Mouse (Mus musculus) hindbrain, embryonic 16.5 days (tissue): ENCODE measurements around the gene Gm42669. TPM values are rescaled to one million over a fixed set of nuclear protein-coding genes. Genes with fewer than 3 reads are reported as not detected.

Experiments
- ATAC-seq: fragments of 200-750 bp; cut with Nextera tagmentation; 2 replicates; pipeline ENCODE4 v1.8.0; 2017; ENCODE audit warnings: moderate TSS enrichment, moderate library complexity
- H3K27ac ChIP-seq: fragments of 300-500 bp; sonication (generic); 2 replicates; pipeline ENCODE4 v1.5.1; 2014; ENCODE audit warnings: low read depth, mild to moderate bottlenecking, control low read depth, low read length, moderate library complexity
- H3K27me3 ChIP-seq: fragments of 300-500 bp; sonication (generic); replicated peaks from 2 replicates; pipeline ENCODE4 v1.6.1; 2014; ENCODE audit warnings: low read length; ENCODE audit not compliant: control insufficient read depth, insufficient read depth
- H3K36me3 ChIP-seq: fragments of 300-500 bp; sonication (generic); 2 replicates; pipeline ENCODE4 v1.6.1; 2014; ENCODE audit warnings: mild to moderate bottlenecking, low read length, moderate library complexity, mixed read lengths; ENCODE audit not compliant: control insufficient read depth, insufficient read depth
- H3K4me1 ChIP-seq: fragments of 300-500 bp; sonication (generic); 2 replicates; pipeline ENCODE4 v1.6.1; 2014; ENCODE audit warnings: low read depth, low read length; ENCODE audit not compliant: control insufficient read depth, insufficient read depth
- H3K4me2 ChIP-seq: fragments of 300-500 bp; sonication (generic); 2 replicates; pipeline ENCODE4 v1.6.1; 2014; ENCODE audit warnings: mild to moderate bottlenecking, low read length, control low read depth, moderate library complexity
- H3K4me3 ChIP-seq: fragments of 300-500 bp; sonication (generic); 2 replicates; pipeline ENCODE4 v1.5.1; 2014; ENCODE audit warnings: mild to moderate bottlenecking, low read length, control low read depth, moderate library complexity
- H3K9ac ChIP-seq: fragments of 300-500 bp; sonication (generic); 2 replicates; pipeline ENCODE4 v1.6.1; 2014; ENCODE audit warnings: low read depth, mild to moderate bottlenecking, control low read depth, low read length, moderate library complexity
- H3K9me3 ChIP-seq: fragments of 300-500 bp; sonication (generic); 2 replicates; pipeline ENCODE4 v1.6.1; 2014; ENCODE audit warnings: mild to moderate bottlenecking, low read length, moderate library complexity; ENCODE audit not compliant: control insufficient read depth
- WGBS: fragments of 180-500 bp; shearing (Covaris S2); extraction: QIAGEN DNeasy Blood & Tissue Kit; methylation state at CpG from one replicate; pipeline ENCODE4 v1.1.7; 2014; 5-methylcytosine and 5-hydroxymethylcytosine counted together
- polyA plus RNA-seq: library from polyadenylated mRNA; unstranded; fragments of >200 nt; fragmentation: Nextera tagmentation; extraction: Ambion mirVana; gene quantifications from 2 replicates; pipeline ENCODE4 v1.2.1, GENCODE M21; 2015

Gene Gm42669
- polyA plus RNA-seq = 0.28 and 0.55 TPM in 2 replicates

DNA sequence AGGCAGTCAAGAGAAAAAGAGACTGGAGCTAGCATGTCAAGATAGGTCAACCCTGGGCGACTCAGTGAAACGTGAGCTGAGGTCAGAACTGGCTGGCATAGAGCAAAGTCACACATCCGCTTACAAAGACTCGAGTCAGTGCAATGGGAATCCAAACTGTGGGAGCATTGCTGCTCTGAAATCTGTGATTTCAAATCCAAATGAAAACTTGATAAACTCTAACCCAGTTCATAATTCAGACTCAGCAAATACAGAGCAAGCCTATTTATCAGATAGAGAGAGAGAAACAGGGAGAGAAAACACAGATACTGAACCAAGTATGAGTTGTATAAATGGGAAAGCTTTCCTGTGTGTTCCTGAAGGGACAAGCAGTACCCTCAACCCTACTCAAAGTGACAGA, at the start of gene Gm42669:
TSS of gene Gm42669 (plus strand) at position 301 of the 400 bp plus-strand sequence.
- peaks cover 23% of the 10 kb centered on the region for H3K36me3 ChIP-seq
- WGBS = 81% methylated on average over 4 of the region's 4 CpGs
- H3K9ac ChIP-seq = no peak within 1 kb of the TSS

DNA sequence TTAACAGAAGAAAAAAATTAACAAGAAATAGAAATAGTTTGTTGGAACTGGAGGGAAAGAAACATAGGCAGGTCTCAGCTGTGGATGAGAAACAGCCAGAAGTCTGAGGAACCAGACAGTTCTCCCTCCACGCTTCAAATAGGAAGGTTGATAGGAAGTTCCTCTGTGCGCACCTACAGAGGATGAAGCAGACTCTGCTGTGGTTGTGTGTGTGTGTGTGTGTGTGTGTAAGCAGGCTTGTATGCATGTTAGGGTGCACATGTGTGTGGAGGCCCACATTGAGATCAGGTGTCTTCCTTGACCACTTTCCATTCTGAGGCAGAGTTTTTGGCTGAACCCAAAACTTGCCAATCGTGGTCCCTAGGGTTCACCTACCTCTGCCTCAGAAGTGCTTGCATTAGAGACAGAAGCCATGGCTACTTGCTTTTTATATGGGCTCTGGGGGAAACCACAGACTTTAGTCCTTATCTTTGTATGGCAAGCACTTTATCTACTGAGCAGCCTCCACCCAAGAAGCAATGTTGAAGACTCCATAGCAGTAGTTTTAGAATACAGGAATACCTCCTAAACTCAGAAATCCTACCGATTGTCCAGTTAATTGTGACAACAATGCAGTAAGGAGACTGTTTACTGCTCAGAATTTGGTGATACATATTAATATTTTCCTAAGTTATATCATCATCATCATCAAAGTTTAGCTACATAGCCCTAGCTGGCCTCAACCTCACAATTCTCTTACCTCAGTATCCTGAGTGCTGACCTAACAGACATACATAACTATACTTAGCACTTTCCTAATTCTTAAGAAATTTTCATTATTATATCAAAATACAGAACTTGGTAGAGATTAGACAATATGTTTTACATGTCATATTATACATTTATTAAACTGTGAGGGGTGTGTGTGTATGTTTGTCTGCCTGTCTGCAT, 45.0 kb upstream of the Gm42669 start:
- Histone ChIP-seq H3K4me1 (no peaks in the 10 kb centered on the region), H3K9ac (no peak overlapping the region), H3K4me2 (no peak overlapping the region), H3K36me3 (no peaks in the 10 kb centered on the region), H3K27ac (no peak overlapping the region), H3K9me3 (no peaks in the 10 kb centered on the region), H3K4me3 (no peak overlapping the region), H3K27me3 (no peaks in the 10 kb centered on the region)
- 94% methylated on average over 4 of the region's 4 CpGs for WGBS
- no peak for ATAC-seq

More for the DNA sequence above, at the start of gene Gm42669:
- no peak within 1 kb of the TSS for H3K4me2 ChIP-seq
- H3K9me3 ChIP-seq = no peaks in the 10 kb centered on the region
- no peaks in the 10 kb centered on the region for H3K4me1 ChIP-seq
- no peak within 1 kb of the TSS for H3K4me3 ChIP-seq
- ATAC-seq = no peak
- no peak within 1 kb of the TSS for H3K27ac ChIP-seq
- H3K27me3 ChIP-seq = no peaks in the 10 kb centered on the region

DNA sequence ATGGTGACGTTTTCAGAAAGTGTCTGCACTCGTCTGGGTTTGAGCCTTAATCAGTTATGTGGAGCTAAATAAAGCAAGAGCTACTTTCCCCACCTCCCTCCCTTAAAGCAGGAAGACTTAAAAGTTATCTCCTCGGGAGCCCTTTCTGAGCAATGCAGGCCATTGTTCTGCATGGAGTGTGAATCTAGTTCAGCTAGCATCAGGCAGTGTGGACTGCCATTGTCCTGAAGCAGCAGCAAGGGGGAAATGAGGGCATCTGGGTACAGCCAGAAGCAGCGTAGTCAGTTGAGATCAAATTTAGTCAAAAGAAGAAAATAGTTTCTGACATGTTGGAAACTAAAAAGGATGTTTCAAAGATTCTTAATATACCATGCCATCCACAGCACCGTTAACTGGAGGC, 40.9 kb upstream of the Gm42669 start:
- no peaks in the 10 kb centered on the region for H3K27me3 ChIP-seq
- H3K36me3 ChIP-seq = 0 out of 2 replicates have a peak, but pooled peaks cover 2% of the 10 kb centered on the region
- no peak overlapping the region for H3K4me3 ChIP-seq
- no peak overlapping the region for H3K27ac ChIP-seq
- H3K4me2 ChIP-seq = no peak overlapping the region
- H3K9ac ChIP-seq = no peak overlapping the region
- H3K4me1 ChIP-seq = no peaks in the 10 kb centered on the region
- no peaks in the 10 kb centered on the region for H3K9me3 ChIP-seq
- ATAC-seq = no peak
- WGBS = 35% methylated on average over 5 of the region's 5 CpGs

DNA sequence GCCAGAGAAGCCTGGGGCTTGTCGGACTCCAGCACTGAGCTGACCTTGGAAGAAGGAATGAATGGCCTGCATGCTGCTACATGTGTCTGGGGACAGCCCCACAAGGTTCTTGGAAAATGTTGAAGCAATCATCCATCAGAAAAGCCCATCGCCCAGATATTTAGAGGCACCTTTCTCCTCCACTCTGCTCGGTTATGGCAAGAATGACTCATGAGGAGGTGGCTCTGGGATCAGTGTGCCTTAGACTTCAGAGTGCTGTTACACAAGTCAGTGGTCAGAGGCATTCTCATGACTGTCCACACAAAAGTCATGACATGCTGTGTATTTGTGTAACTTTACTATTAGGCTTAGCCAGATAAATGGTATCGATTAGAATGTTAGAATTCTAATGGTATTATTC, 40.3 kb upstream of the Gm42669 start:
- WGBS = 80% methylated on average over 4 of the region's 4 CpGs

DNA sequence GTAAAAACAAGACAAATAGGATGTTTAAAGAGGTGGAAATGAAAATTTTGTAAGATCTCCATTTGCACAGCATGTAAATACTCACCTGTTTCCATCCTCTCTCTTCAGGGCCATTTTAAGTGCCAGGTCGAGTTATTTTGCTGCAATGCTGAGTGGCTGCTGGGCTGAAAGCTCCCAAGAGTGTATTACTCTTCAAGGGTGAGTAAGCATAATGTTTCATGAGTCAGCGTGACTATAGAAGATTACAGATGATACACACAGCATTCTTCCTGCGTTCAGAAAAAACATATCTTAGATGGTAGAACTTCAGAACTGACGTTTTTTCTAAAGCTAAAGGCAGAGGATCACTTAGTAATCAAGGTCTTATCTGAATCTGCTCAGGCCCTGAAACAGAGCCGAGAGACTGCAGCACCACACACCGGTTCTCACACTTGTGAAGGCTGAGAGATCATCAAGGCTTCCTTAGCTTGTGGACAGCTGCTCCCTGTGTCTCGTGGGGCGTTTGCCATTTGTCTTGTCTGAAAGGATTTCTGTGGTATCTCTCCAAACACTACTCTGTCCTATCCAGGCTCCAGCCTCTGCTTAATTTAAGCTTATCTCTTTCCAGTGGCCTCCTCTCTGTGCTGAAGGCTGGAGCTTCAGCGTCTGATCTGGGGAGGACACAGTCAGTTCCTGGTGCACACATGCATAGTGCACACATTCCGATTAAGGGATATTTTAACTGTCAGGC, 36.7 kb upstream of the Gm42669 start:
- Histone ChIP-seq H3K9me3 (no peaks in the 10 kb centered on the region), H3K4me3 (no peak overlapping the region), H3K9ac (no peak overlapping the region), H3K27me3 (no peaks in the 10 kb centered on the region), H3K27ac (no peak overlapping the region), H3K4me2 (no peak overlapping the region), H3K4me1 (no peaks in the 10 kb centered on the region), H3K36me3 (peaks cover 11% of the 10 kb centered on the region)
- WGBS = 77% methylated on average over 10 of the region's 10 CpGs
- no peak for ATAC-seq

More for the DNA sequence above, 40.3 kb upstream of the Gm42669 start:
- no peak overlapping the region for H3K9ac ChIP-seq
- H3K9me3 ChIP-seq = no peaks in the 10 kb centered on the region
- ATAC-seq = no peak
- H3K4me1 ChIP-seq = no peaks in the 10 kb centered on the region
- H3K27ac ChIP-seq = no peak overlapping the region
- no peaks in the 10 kb centered on the region for H3K27me3 ChIP-seq
- H3K4me2 ChIP-seq = no peak overlapping the region
- H3K36me3 ChIP-seq = 0 out of 2 replicates have a peak, but pooled peaks cover 2% of the 10 kb centered on the region
- no peak overlapping the region for H3K4me3 ChIP-seq

DNA sequence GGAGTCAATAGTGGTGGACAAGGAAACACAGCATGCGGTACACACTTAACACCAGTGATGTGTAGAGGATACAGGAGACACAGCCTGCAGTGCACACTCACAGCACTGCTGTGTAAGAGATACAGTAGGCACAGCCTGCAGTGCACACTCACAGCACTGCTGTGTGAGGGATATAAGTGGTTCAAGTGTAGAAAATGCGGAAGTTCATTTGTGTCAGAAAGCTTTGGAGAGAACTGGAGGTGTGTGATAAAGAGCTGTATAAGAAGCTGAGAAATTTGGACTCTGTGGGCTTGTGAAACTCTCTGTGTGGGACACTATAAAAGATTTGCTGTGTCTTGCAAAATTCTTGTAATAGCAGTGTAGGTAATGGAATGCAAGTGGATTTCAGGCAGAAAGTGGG, 27.2 kb upstream of the Gm42669 start:
- Histone ChIP-seq H3K4me2 (no peak overlapping the region), H3K4me1 (no peaks in the 10 kb centered on the region), H3K27ac (no peak overlapping the region), H3K9me3 (no peaks in the 10 kb centered on the region), H3K4me3 (no peak overlapping the region), H3K27me3 (no peaks in the 10 kb centered on the region), H3K36me3 (peaks cover 4% of the 10 kb centered on the region), H3K9ac (no peak overlapping the region)
- 92% methylated on average over 2 of the region's 2 CpGs for WGBS
- ATAC-seq = no peak

DNA sequence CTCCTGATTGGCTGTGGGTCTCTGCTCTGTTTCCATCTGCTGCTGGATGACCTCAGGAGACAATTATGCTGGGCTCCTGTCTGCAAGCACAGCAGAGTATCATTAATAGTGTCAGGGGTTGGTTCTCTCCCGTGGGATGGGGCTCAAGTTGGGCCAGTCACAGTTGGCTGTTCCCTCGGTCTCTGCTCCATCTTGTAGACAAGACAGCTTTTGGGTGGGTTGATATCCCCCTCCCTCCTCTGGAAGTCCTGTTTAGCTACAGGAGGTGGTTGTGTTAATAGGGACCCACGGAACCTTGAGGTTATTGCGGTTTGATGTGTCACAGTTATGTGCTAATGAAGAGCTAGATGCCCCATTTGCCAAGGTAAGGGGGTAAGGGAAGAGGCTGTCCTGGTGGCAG, 18.4 kb upstream of the Gm42669 start:
- Histone ChIP-seq H3K36me3 (no peaks in the 10 kb centered on the region; the same call in 1 of the 2 replicates), H3K4me2 (no peak overlapping the region), H3K9ac (no peak overlapping the region), H3K27ac (no peak overlapping the region), H3K4me3 (no peak overlapping the region), H3K4me1 (no peaks in the 10 kb centered on the region), H3K9me3 (no peaks in the 10 kb centered on the region), H3K27me3 (no peaks in the 10 kb centered on the region)
- WGBS = 80% methylated on average over 4 of the region's 4 CpGs
- ATAC-seq = no peak

DNA sequence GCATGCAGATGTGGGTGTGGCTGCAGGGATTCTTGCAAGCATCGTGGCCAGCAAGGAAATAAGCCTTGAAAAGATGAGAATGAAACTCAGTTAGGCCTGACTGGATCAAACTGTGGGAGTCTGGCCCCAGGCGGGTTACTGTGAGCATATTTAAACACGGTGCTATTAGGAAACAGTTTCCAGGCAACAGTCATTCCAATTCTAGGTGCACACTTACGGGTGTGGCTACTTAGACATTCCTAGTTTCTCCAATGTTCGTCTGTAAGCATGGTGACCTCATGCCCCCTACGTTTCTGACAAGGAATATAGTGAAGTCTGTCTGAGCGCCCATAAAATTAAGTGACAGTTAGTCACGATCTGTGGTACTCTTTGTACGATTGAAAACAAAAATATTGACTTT, 16.4 kb upstream of the Gm42669 start:
- ATAC-seq = no peak
- Histone ChIP-seq H3K36me3 (no peaks in the 10 kb centered on the region; the same call in 1 of the 2 replicates), H3K27me3 (no peaks in the 10 kb centered on the region), H3K27ac (no peak overlapping the region), H3K4me2 (no peak overlapping the region), H3K4me3 (no peak overlapping the region), H3K9me3 (0 out of 2 replicates have a peak, but pooled peaks cover 2% of the 10 kb centered on the region), H3K4me1 (no peaks in the 10 kb centered on the region), H3K9ac (no peak overlapping the region)
- 79% methylated on average over 9 of the region's 9 CpGs for WGBS

DNA sequence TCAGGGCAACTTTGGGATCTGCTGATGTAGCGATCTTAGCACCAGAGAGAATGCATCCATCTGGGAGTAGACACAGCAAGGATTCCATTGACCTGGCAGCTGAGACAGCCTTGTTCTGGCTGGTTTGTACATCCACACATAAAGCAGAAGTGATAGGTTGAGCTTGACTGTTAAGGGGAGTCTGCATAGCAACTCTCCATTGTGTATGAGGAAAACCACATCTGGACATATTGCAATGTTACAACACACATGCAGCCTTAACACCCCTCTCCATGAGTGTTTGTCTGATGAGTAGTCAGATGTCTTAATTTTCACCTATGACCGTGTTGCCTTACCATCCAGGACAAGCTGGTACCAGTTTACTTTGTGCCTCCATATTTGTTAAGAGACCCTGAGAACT, 14.9 kb upstream of the Gm42669 start:
- no peak overlapping the region for H3K27ac ChIP-seq
- no peaks in the 10 kb centered on the region for H3K27me3 ChIP-seq
- H3K4me3 ChIP-seq = no peak overlapping the region
- H3K4me1 ChIP-seq = no peaks in the 10 kb centered on the region
- no peak for ATAC-seq
- WGBS = 89% methylated on average over 2 of the region's 2 CpGs
- H3K36me3 ChIP-seq = no peaks in the 10 kb centered on the region; the same call in 1 of the 2 replicates
- no peak overlapping the region for H3K4me2 ChIP-seq
- 0 out of 2 replicates have a peak, but pooled peaks cover 2% of the 10 kb centered on the region for H3K9me3 ChIP-seq
- H3K9ac ChIP-seq = no peak overlapping the region
